10 mouse cellular contexts compared by ENCODE assay signal in the genomic region with DNA sequence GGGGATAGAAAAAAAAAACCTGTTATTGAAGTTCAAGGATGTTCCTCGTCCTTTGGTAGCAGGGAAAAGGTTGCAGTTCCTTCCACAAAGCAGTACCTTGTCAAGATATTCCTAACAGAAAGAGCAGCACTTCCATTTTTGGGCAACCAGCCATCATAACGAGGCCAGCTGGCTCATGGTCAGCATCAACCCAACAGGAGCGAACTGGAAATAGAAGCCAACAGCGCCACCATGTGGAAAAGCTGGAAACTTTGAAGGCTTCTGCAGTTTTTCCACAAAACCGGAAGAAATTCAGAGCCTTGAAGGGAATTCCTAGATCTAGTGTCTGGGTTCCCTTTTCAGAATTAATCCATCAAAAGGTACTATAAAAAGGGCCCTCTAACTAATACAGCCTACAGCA.
DNase-seq lines count a peak whose midpoint lies in the region; ATAC-seq and TF ChIP-seq lines count a peak whose summit lies in the region.
"Had no signal": no experiment of that assay in that cellular context is flagged by ENCODE, and none has a peak within 500 bp of the region (broad histone marks: within the 10 kb centered on the region; RNA-seq: fewer than 3 reads in every experiment).

No protein-coding gene starts in this region.

- intact Hi-C loops in gastrocnemius, postnatal 36 days (cut with DNase I), result no loop called here

- TF ChIP-seq CTCF in Patski (IDR thresholded peaks at IDR 0.05), result peak; percentile 61
- TF ChIP-seq CTCF in midbrain, postnatal 0 days (IDR thresholded peaks at IDR 0.05), result peak; percentile 66

- no peak overlapping the region for H3K27ac ChIP-seq in midbrain, postnatal 0 days (ENCODE audit: low read depth, low read length)
- H3K27ac ChIP-seq: embryonic facial prominence, embryonic 13.5 days had no signal

- ATAC-seq in Patski, result no peak
- ATAC-seq in midbrain, postnatal 0 days (ENCODE audit: low FRiP score), result no peak

- POLR2A ChIA-PET in Patski (lab: Charles Lee), result interaction anchor here (0.6 kb wide), 1 partner anchor 199 kb away, joined by 3 read pairs; no protein-coding TSS in a partner anchor

- H3K4me2 ChIP-seq in midbrain, postnatal 0 days (ENCODE audit: low read depth, low read length, poor library complexity, severe bottlenecking), result no peak overlapping the region
- H3K4me2 ChIP-seq: embryonic facial prominence, embryonic 13.5 days had no signal

- in situ Hi-C loops in Patski (cut with MboI; ENCODE audit: low pct_unique_long_range_greater_than_20kb), result loop anchor here (10.0 to 25.0 kb wide), 2 partner anchors 383 to 1435 kb away; no protein-coding TSS in a partner anchor

- H3K27me3 ChIP-seq in Patski, result no peaks in the 10 kb centered on the region
- no peaks in the 10 kb centered on the region for H3K27me3 ChIP-seq in midbrain, postnatal 0 days (ENCODE audit: insufficient read depth, low read length)
- H3K27me3 ChIP-seq: embryonic facial prominence, embryonic 13.5 days; megakaryocyte, embryonic 14.5 days had no signal

- DNase-seq in A20 (ENCODE audit: low read depth, low spot score) (peak; percentile 40), Patski (ENCODE audit: low read depth, low spot score) (peak; percentile 22), MN1 (ENCODE audit: low spot score) (no peak)
- DNase-seq in cerebellum, postnatal 4 days (ENCODE audit: low spot score in 2 of 2), result peak; percentile 64 to 89
- peak; percentile 36 to 39 for DNase-seq in gastrocnemius, postnatal 36 days
- DNase-seq in layer of hippocampus, postnatal 14 days (ENCODE audit: low spot score in 2 of 2), result peak; percentile 79 to 90
- DNase-seq in midbrain, postnatal 0 days (ENCODE audit: low spot score), result peak; percentile 86
- peak; percentile 17 to 67 for DNase-seq in urinary bladder, postnatal 36 days (ENCODE audit: low spot score in 2 of 2)

- peaks cover 3% of the 10 kb centered on the region; the same call in 1 of the 2 replicates for H3K4me1 ChIP-seq in midbrain, postnatal 0 days (ENCODE audit: insufficient read depth, low read length)
- H3K4me1 ChIP-seq: embryonic facial prominence, embryonic 13.5 days; megakaryocyte, embryonic 14.5 days had no signal

- H3K9ac ChIP-seq in midbrain, postnatal 0 days (replicated peaks; ENCODE audit: low read length, poor library complexity, severe bottlenecking), result no peak overlapping the region
- H3K9ac ChIP-seq: embryonic facial prominence, embryonic 13.5 days had no signal

- CTCF ChIA-PET in Patski (lab: Charles Lee), result interaction anchor here (0.9 kb wide), 1 partner anchor 390 kb away, joined by 3 read pairs; no protein-coding TSS in a partner anchor

- H3K9me3 ChIP-seq in midbrain, postnatal 0 days (ENCODE audit: low read length), result no peaks in the 10 kb centered on the region
- H3K9me3 ChIP-seq: embryonic facial prominence, embryonic 13.5 days had no signal

- WGBS in midbrain, postnatal 0 days, result 32% methylated on average over 5 of the region's 5 CpGs

- H3K4me3 ChIP-seq in midbrain, postnatal 0 days (ENCODE audit: low read depth, low read length), result no peak overlapping the region
- H3K4me3 ChIP-seq: embryonic facial prominence, embryonic 13.5 days; megakaryocyte, embryonic 14.5 days had no signal

- H3K36me3 ChIP-seq in midbrain, postnatal 0 days (ENCODE audit: insufficient read depth, low read length), result no peaks in the 10 kb centered on the region
- H3K36me3 ChIP-seq: embryonic facial prominence, embryonic 13.5 days had no signal
